Mouse (Mus musculus): ENCODE data around the gene Erich2. TPM values are rescaled to one million over a fixed set of nuclear protein-coding genes. Genes with fewer than 3 reads are reported as not detected.

Gene Erich2
- polyA plus RNA-seq, 1 experiment from 2014 or later = 0.38 TPM

- no peak for ATAC-seq (ENCODE audit: insufficient number of reproducible peaks, insufficient read depth, low FRiP score, low TSS enrichment, low read depth)
- peaks cover 99% of the 10 kb centered on the region for H3K27me3 ChIP-seq
- H3K36me3 ChIP-seq = no peaks in the 10 kb centered on the region
- no peak overlapping the region for H3K9ac ChIP-seq (replicated peaks)
- H3K9me3 ChIP-seq = no peaks in the 10 kb centered on the region
- H3K27ac ChIP-seq = no peak overlapping the region
- peaks cover 57% of the 10 kb centered on the region for H3K4me1 ChIP-seq (replicated peaks)
- H3K4me3 ChIP-seq (replicated peaks) = peak overlapping the region; percentile 29
- under 1% methylated on average over 37 of the region's 40 CpGs for WGBS
- H3K4me2 ChIP-seq = peak overlapping the region; percentile 48
Observed at GRCm38 (mm10) chr2:70562981-70563671, 54.5 kb downstream of the Erich2 start.

GRCm38 (mm10) chr2:70563721-70564645 lies 55.4 kb downstream of the Erich2 start:
- Histone ChIP-seq H3K9ac (replicated peaks) (no peak overlapping the region), H3K4me1 (replicated peaks) (peaks cover 65% of the 10 kb centered on the region), H3K27me3 (peaks cover 100% of the 10 kb centered on the region)

GRCm38 (mm10) chr2:70564646-70565315 lies 56.2 kb downstream of the Erich2 start:
- no peak overlapping the region for H3K9ac ChIP-seq (replicated peaks)
- no peak overlapping the region for H3K4me2 ChIP-seq
- H3K27ac ChIP-seq = no peak overlapping the region
- WGBS = 4% methylated on average over 15 of the region's 15 CpGs
- no peaks in the 10 kb centered on the region for H3K36me3 ChIP-seq
- H3K9me3 ChIP-seq = no peaks in the 10 kb centered on the region
- H3K4me1 ChIP-seq (replicated peaks) = peaks cover 63% of the 10 kb centered on the region
- no peak overlapping the region for H3K4me3 ChIP-seq (replicated peaks)
- peaks cover 100% of the 10 kb centered on the region for H3K27me3 ChIP-seq
- ATAC-seq (ENCODE audit: insufficient number of reproducible peaks, insufficient read depth, low FRiP score, low TSS enrichment, low read depth) = no peak

More at GRCm38 (mm10) chr2:70563721-70564645, 55.4 kb downstream of the Erich2 start:
- WGBS = under 1% methylated on average over 38 of the region's 38 CpGs
- ATAC-seq (ENCODE audit: insufficient number of reproducible peaks, insufficient read depth, low FRiP score, low TSS enrichment, low read depth) = no peak
- Histone ChIP-seq H3K9me3 (no peaks in the 10 kb centered on the region), H3K4me2 (peak overlapping the region; percentile 48), H3K27ac (no peak overlapping the region), H3K36me3 (no peaks in the 10 kb centered on the region), H3K4me3 (replicated peaks) (peak overlapping the region; percentile 29)

- H3K9ac ChIP-seq (replicated peaks) = no peak overlapping the region
- H3K27ac ChIP-seq = no peak overlapping the region
- H3K9me3 ChIP-seq = no peaks in the 10 kb centered on the region
- H3K4me3 ChIP-seq (replicated peaks) = 0 out of 2 replicates have a peak overlapping the region, but pooled peaks have one; percentile 1
- H3K4me1 ChIP-seq (replicated peaks) = peaks cover 63% of the 10 kb centered on the region
- ATAC-seq (ENCODE audit: insufficient number of reproducible peaks, insufficient read depth, low FRiP score, low TSS enrichment, low read depth) = no peak
- no peaks in the 10 kb centered on the region for H3K36me3 ChIP-seq
- 4% methylated on average over 30 of the region's 30 CpGs for WGBS
- H3K27me3 ChIP-seq = peaks cover 98% of the 10 kb centered on the region
- peak overlapping the region; percentile 64 for H3K4me2 ChIP-seq
Observed at GRCm38 (mm10) chr2:70565651-70566602, 57.3 kb downstream of the Erich2 start.

- Histone ChIP-seq H3K36me3 (no peaks in the 10 kb centered on the region), H3K27ac (no peak overlapping the region), H3K4me3 (replicated peaks) (0 out of 2 replicates have a peak overlapping the region, but pooled peaks have one; percentile 1), H3K9me3 (no peaks in the 10 kb centered on the region), H3K9ac (replicated peaks) (no peak overlapping the region), H3K4me1 (replicated peaks) (peaks cover 60% of the 10 kb centered on the region), H3K27me3 (peaks cover 98% of the 10 kb centered on the region), H3K4me2 (peak overlapping the region; percentile 64)
- 4% methylated on average over 18 of the region's 18 CpGs for WGBS
- no peak; the same call in 1 of the 2 replicates for ATAC-seq (ENCODE audit: insufficient number of reproducible peaks, insufficient read depth, low FRiP score, low TSS enrichment, low read depth)
Observed at GRCm38 (mm10) chr2:70566603-70566981, 58.0 kb downstream of the Erich2 start.

- H3K4me1 ChIP-seq (replicated peaks) = peaks cover 55% of the 10 kb centered on the region
- no peaks in the 10 kb centered on the region for H3K9me3 ChIP-seq
- ATAC-seq (ENCODE audit: insufficient number of reproducible peaks, insufficient read depth, low FRiP score, low TSS enrichment, low read depth) = peak; percentile 33; the same call in 1 of the 2 replicates
- H3K27ac ChIP-seq = no peak overlapping the region
- peaks cover 98% of the 10 kb centered on the region for H3K27me3 ChIP-seq
- peak overlapping the region; percentile 35; the same call in 1 of the 2 replicates for H3K4me3 ChIP-seq (replicated peaks)
- H3K4me2 ChIP-seq = peak overlapping the region; percentile 64
- no peaks in the 10 kb centered on the region for H3K36me3 ChIP-seq
- H3K9ac ChIP-seq (replicated peaks) = 0 out of 2 replicates have a peak overlapping the region, but pooled peaks have one; percentile 8
- 2% methylated on average over 23 of the region's 23 CpGs for WGBS
Observed at GRCm38 (mm10) chr2:70567071-70567681, 58.6 kb downstream of the Erich2 start.

GRCm38 (mm10) chr2:70567682-70568077 lies 59.1 kb downstream of the Erich2 start:
- H3K36me3 ChIP-seq = no peaks in the 10 kb centered on the region
- ATAC-seq (ENCODE audit: insufficient number of reproducible peaks, insufficient read depth, low FRiP score, low TSS enrichment, low read depth) = no peak
- H3K27ac ChIP-seq = no peak overlapping the region
- no peaks in the 10 kb centered on the region for H3K9me3 ChIP-seq
- WGBS = 2% methylated on average over 12 of the region's 12 CpGs
- H3K4me3 ChIP-seq (replicated peaks) = peak overlapping the region; percentile 35
- peak overlapping the region; percentile 64 for H3K4me2 ChIP-seq
- H3K27me3 ChIP-seq = peaks cover 98% of the 10 kb centered on the region
- H3K4me1 ChIP-seq (replicated peaks) = peaks cover 50% of the 10 kb centered on the region
- no peak overlapping the region for H3K9ac ChIP-seq (replicated peaks)

- Histone ChIP-seq H3K4me1 (replicated peaks) (peaks cover 43% of the 10 kb centered on the region), H3K4me2 (peak overlapping the region; percentile 64)
Observed at GRCm38 (mm10) chr2:70568198-70568941, 59.8 kb downstream of the Erich2 start.

GRCm38 (mm10) chr2:70571698-70572097 lies 63.1 kb downstream of the Erich2 start:
- Histone ChIP-seq H3K4me1 (replicated peaks) (peaks cover 25% of the 10 kb centered on the region), H3K27me3 (peaks cover 68% of the 10 kb centered on the region), H3K9ac (replicated peaks) (no peak overlapping the region), H3K36me3 (no peaks in the 10 kb centered on the region), H3K27ac (no peak overlapping the region), H3K4me2 (no peak overlapping the region), H3K9me3 (no peaks in the 10 kb centered on the region), H3K4me3 (replicated peaks) (no peak overlapping the region)
- no peak for ATAC-seq (ENCODE audit: insufficient number of reproducible peaks, insufficient read depth, low FRiP score, low TSS enrichment, low read depth)
- WGBS = 78% methylated on average over 4 of the region's 4 CpGs

More at GRCm38 (mm10) chr2:70568198-70568941, 59.8 kb downstream of the Erich2 start:
- WGBS = under 1% methylated on average over 34 of the region's 34 CpGs
- Histone ChIP-seq H3K9me3 (no peaks in the 10 kb centered on the region), H3K9ac (replicated peaks) (no peak overlapping the region), H3K27me3 (peaks cover 98% of the 10 kb centered on the region), H3K27ac (no peak overlapping the region), H3K36me3 (no peaks in the 10 kb centered on the region), H3K4me3 (replicated peaks) (peak overlapping the region; percentile 35)
- ATAC-seq (ENCODE audit: insufficient number of reproducible peaks, insufficient read depth, low FRiP score, low TSS enrichment, low read depth) = no peak
